Mouse (Mus musculus) spleen, adult 2 months (tissue): Measurements from ENCODE around the gene Adamts13. TPM values are rescaled to one million over a fixed set of nuclear protein-coding genes. Genes with fewer than 3 reads are reported as not detected.

Source experiments
- DNase-seq, 2 experiments: peaks; one replicate each; pipeline versions ENCODE4 v3.0.0 to v3.0.0-alpha.2; 2012 to 2021; ENCODE audit warnings: low spot score in 2 of 2, low read depth in 1 of 2
- H3K27ac ChIP-seq: fragments of 200-500 bp; 2 replicates; pipeline ENCODE4 v1.5.1; 2012; ENCODE audit warnings: low read length, inconsistent platforms; ENCODE audit not compliant: insufficient read depth
- H3K27me3 ChIP-seq: fragments of 200-500 bp; 2 replicates; pipeline ENCODE4 v1.6.1; 2012; ENCODE audit warnings: mild to moderate bottlenecking, moderate library complexity, low read length, inconsistent platforms; ENCODE audit not compliant: control insufficient read depth, insufficient read depth
- H3K36me3 ChIP-seq: fragments of 200-500 bp; 2 replicates; pipeline ENCODE4 v1.6.1; 2012; ENCODE audit warnings: mild to moderate bottlenecking, low read length, inconsistent platforms; ENCODE audit not compliant: control insufficient read depth, insufficient read depth
- H3K4me1 ChIP-seq: fragments of 200-500 bp; 2 replicates; pipeline ENCODE4 v1.6.1; 2011; ENCODE audit warnings: inconsistent platforms; ENCODE audit not compliant: control insufficient read depth, insufficient read depth, insufficient read length
- H3K4me3 ChIP-seq: fragments of 200-500 bp; 2 replicates; pipeline ENCODE4 v1.5.1; 2011; ENCODE audit warnings: mild to moderate bottlenecking, inconsistent platforms; ENCODE audit not compliant: insufficient read depth, insufficient read length; ENCODE audit errors: extremely low read depth
- CTCF ChIP-seq: fragments of 200-500 bp; IDR thresholded peaks from 2 replicates; pipeline ENCODE4 v1.5.1; 2011; ENCODE audit warnings: mild to moderate bottlenecking, inconsistent platforms; ENCODE audit not compliant: insufficient read depth, insufficient read length, insufficient replicate concordance; ENCODE audit errors: extremely low read depth
- POLR2A ChIP-seq: fragments of 200-500 bp; IDR thresholded peaks from 2 replicates; pipeline ENCODE4 v1.6.1; 2011; ENCODE audit warnings: low read depth, low read length, inconsistent platforms
- WGBS: fragments of 180-500 bp; shearing (Covaris S2); methylation state at CpG from one replicate; pipeline ENCODE4 v1.1.7; 2018; 5-methylcytosine and 5-hydroxymethylcytosine counted together
- polyA plus RNA-seq: library from polyadenylated mRNA; depleted of rRNA; stranded (reverse); fragments of >200 nt; gene quantifications from 2 replicates; pipeline ENCODE4 v1.2.3, GENCODE M21; 2012; rRNA removed

Gene Adamts13
- polyA plus RNA-seq, 1 experiment: 2.4 TPM

DNA sequence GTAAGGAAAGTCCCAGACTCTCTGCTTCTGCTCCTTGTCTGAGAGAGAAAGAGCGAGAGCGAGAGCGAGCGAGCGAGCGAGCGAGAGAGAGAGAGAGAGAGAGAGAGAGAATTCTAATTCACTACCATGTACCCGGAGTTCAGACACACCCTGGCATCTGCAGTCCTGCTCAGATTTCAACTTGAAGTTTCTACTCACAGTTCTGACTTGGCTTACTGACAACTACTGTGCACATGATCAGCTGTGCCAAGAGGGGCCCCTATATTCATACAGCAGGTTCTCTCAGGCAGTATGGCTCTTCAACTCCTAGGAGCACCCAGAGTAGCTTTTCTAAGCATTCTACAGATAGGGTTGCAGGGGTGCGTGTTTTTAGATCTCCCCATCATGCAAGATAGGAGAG lies 86.0 kb downstream of the Adamts13 start:
- Histone ChIP-seq H3K27ac (no peak overlapping the region), H3K36me3 (no peaks in the 10 kb centered on the region), H3K4me1 (no peaks in the 10 kb centered on the region), H3K4me3 (no peak overlapping the region), H3K27me3 (no peaks in the 10 kb centered on the region)
- DNase-seq: no peak
- WGBS: 84% methylated on average over 9 of the region's 9 CpGs
- TF ChIP-seq POLR2A (no peak), CTCF (no peak)

Other genes starting within 250 kb of the Adamts13 start
- not detected in 2 replicates for gene Abo, start 108.4 kb upstream of the Adamts13 start, polyA plus RNA-seq
- gene Surf6, start 70.5 kb upstream of the Adamts13 start, polyA plus RNA-seq: 11.4 and 11.7 TPM in 2 replicates
- 17.7 and 18.6 TPM in 2 replicates for gene Med22, start 62.7 kb upstream of the Adamts13 start, polyA plus RNA-seq
- 496 and 521 TPM in 2 replicates for gene Rpl7a, start 62.7 kb upstream of the Adamts13 start, polyA plus RNA-seq
- gene Surf2, start 57.0 kb upstream of the Adamts13 start, polyA plus RNA-seq: 19.1 and 19.6 TPM in 2 replicates
- gene Surf1, start 56.9 kb upstream of the Adamts13 start, polyA plus RNA-seq: 35.5 and 43.5 TPM in 2 replicates
- 141 and 203 TPM in 2 replicates for gene Surf4, start 39.5 kb upstream of the Adamts13 start, polyA plus RNA-seq
- gene Stkld1, start 39.4 kb upstream of the Adamts13 start, polyA plus RNA-seq: 0.21 and 0.22 TPM in 2 replicates
- gene Rexo4, start 9.0 kb upstream of the Adamts13 start, polyA plus RNA-seq: 19.3 and 22.8 TPM in 2 replicates
- gene Cacfd1, start 36.5 kb downstream of the Adamts13 start, polyA plus RNA-seq: 29.9 and 31.2 TPM in 2 replicates
- gene Slc2a6, start 54.6 kb downstream of the Adamts13 start, polyA plus RNA-seq: 18.9 and 27.5 TPM in 2 replicates
- 0.47 and 0.67 TPM in 2 replicates for gene Mymk, start 98.8 kb downstream of the Adamts13 start, polyA plus RNA-seq
- gene Adamtsl2, start 106.0 kb downstream of the Adamts13 start, polyA plus RNA-seq: 33.6 and 45.1 TPM in 2 replicates
- not detected in 2 replicates for gene Fam163b, start 169.1 kb downstream of the Adamts13 start, polyA plus RNA-seq
- gene Dbh, start 191.8 kb downstream of the Adamts13 start, polyA plus RNA-seq: 0.04 TPM in 1 of 2 replicates, not detected in the other